Mouse (Mus musculus) layer of hippocampus, postnatal 36 days (tissue): ENCODE measurements around the gene Brcc3. TPM values are rescaled to one million over a fixed set of nuclear protein-coding genes. Genes with fewer than 3 reads are reported as not detected.

Experiments
- DNase-seq, 2 experiments: peaks; one replicate each; pipeline ENCODE4 v3.0.0; 2022
- total RNA-seq, 2 experiments: library from RNA; stranded (reverse); gene quantifications; 2 replicates each; pipeline ENCODE4 v1.2.3; 2021

Gene Brcc3
- total RNA-seq, result 10 to 100 TPM; 34.9 to 35.7 TPM

- peak; percentile 83 to 86 for DNase-seq
Observed at GRCm38 (mm10) chrX:75415936-75416785, at the start of gene Brcc3, which contains the start of the genes Cmc4 and Mtcp1. Gene Brcc3, plus strand, starts transcription at chrX:75416628. Gene Cmc4, minus strand, starts transcription at chrX:75416584. Gene Mtcp1, minus strand, starts transcription at chrX:75416588.

DNA sequence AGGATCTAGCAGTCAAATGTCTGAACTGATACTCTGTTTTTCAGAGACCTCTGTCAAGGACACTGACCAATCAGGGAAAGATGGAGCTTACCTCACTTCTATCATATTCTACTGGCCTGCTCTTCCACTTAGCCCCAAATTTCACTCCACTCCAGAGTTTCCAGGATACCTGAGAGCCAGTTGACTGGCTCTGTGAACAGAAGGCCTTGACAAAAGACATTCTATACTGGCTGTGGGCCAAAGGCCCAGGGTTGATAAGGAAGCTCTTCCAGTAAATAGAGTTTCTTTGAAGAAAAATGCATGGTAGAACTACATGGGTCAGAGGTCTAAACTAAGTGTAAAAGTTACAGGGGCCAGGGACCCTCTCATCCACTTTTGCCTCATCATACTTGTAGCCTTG, 46.2 kb upstream of the Brcc3 start:
- DNase-seq, result no peak

DNA sequence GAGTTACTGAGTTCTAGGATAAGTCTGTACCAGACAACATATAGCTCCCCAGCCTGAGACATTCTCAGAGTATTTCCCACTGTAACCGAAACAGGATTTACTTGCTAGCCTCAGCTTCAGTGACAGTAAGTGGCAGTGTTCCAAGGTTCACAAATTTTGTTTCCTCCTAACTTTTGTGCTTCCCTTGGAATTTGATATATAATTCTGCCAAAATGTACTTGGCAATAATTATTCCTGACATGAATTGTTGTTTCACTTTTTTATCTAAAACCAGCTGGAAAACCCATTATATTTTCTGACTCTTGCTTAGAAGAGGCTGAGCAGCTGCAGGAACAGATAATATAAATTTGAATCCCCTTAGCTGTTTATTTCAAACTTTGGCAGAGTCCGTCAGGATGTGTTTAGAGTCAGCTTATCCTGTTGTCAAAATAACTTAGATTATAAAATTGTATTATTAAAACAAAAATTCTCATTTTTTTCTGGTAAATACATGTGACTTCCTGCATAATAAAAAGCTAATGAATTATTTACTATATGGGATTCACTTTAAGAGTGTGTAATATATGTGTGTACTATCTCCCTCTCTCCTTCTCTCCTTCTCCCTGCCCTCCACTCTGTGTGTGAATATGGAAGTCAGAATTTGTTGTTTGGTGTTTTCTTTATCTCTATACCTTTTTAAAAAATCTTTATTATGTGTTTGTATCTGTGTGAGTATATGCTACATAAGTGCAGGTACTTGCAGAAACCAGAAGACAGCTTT, 43.6 kb upstream of the Brcc3 start:
- DNase-seq, result no peak

DNA sequence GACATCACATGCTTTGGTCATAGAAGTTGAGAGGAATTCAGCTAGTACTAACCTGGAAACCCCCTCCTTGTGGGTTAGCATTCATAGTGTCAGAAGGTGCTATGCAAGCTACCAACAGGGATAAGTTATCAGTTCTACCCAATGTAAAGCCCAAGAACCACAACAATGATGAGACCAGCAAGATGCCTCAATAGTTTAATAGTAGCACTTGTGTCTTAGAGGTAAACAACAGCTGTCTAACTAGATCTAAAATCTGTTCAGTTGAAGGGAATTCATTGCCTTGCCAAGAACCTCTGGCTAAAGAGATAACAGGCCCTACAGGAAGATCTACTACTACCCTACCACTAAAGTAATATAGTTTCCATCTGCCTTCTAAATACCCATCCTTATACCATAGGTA, 39.6 kb upstream of the Brcc3 start:
- no peak for DNase-seq

DNA sequence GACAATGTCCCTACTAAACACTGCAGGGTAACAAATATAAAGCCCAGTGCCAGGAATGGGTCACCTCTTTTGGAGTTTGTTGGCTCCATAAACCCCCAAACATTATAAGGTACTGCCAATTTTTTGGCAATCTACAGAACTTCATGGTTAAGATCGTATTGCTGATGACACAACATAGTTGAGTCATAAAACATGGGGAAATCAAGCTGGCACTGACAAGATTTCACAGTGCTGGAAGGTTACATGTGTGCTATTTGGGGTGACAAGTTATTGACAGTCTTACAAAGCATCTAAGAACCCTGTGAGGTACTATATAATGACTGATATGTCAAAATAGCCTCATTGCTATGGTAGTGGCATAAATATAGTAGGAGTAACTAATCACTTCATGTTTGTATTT, 35.3 kb upstream of the Brcc3 start:
- DNase-seq, result no peak

DNA sequence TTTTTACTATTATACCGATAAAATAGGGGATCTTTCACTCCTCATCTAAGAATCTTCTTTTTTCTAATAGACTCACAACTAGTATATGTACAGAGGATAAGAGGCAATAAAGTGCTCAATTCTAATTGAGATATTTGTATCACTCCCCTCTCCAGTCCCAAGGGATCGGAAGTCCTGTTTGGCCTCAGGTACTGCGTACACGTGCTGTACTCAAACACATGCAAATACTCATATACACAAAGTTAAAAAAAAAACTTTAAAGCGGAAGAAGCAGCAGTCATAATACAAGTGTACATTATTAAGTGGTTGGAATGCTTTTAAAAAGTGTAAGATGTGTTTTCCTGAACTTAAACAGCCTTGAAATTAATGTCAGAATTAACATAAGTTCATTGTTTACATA, 34.7 kb upstream of the Brcc3 start:
- DNase-seq, result no peak

DNA sequence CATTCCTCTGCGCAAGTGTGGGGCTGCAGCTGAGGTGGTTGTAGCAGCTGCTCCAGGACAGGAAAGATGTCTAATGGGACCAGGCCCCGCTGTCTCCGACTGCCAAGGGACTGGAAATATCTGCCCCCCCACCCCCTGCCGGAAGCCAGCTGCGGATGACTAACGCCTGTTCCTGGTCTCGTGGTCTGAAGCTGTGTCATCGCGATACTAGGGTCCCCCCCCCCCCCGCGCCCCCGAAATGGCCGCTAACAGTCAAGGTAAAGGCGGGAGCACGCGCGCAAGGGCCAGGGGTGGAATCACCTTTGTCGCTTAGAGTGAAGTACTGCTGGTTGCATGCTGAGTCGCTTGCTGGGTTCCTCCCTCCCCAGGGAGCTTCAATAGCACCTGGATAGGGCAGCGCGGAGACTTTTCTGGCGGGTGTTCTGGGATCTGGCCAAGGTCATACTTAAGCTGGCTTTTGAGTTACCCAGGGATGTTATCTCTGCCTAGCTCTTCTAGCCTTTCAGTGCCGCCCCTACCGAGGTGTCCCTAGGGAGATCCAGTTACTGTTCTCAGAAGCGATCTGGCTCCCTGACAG, 34.1 kb upstream of the Brcc3 start, which contains the start of the genes Fundc2 and F8:
Gene Fundc2, plus strand, starts transcription at position 205 of the 577 bp plus-strand sequence.
Gene F8, minus strand, starts transcription at position 421 of the 577 bp plus-strand sequence.
- peak; percentile 30 to 44 for DNase-seq

GRCm38 (mm10) chrX:75399471-75399870, 17.0 kb upstream of the Brcc3 start:
- no peak for DNase-seq

DNA sequence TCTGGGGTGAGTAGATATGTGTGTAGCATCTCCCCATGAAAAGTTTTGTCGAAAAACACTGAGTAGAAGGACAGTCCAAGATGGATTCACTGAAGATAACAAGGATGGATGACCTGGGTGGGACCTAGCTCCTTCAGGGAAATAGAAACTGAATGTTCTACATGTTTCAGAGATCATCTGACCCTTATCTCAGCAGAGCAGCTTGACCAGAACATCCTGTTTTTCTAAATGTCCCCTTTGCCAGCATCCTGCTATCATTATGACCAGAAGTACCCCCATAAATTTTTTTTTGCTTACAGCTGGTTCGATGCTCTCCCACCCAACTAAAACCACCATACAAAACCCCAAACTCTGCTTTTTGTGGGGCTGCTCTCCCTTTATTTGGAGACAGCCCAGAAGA, 13.8 kb upstream of the Brcc3 start:
- no peak for DNase-seq

DNA sequence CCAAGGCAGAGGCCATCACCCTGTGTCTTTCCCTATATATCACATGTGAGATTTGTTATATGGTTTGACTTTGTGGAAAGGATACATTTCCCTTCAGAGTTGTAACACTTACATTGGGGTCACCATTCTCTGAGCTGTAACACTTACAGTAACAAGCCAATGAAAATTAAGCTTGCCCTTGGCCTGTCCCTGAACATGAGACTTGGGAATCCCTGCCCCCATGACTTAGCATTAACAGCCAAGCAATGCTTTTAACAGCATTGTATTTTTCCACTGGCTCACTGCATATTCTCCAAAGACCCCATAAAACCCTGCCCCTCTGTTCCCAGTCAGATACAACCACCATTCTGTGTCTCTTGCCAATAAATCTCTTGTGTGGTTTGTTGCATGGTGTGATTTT, 13.1 kb upstream of the Brcc3 start:
- no peak for DNase-seq

GRCm38 (mm10) chrX:75409711-75410110, 6.7 kb upstream of the Brcc3 start:
- no peak for DNase-seq

DNA sequence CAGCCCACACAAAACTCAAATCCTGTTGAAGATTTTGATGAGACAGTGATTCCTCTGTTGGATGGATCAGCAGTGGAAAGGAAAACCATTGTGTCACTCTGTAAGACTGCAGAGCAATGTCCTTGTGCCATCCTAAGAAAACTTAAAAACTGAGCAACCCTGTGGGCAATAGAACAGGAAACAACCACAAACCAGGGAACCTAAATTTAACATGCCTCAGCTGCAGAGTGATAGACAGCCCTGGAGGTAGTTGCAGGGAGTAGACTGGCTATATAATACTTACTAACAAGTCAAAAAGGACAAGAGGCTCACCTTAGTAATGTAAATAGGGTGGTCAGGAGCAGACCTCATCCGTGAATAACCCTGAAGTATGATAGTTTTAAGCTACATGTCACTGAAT, 38.2 kb downstream of the Brcc3 start:
- no peak for DNase-seq

GRCm38 (mm10) chrX:75475182-75475644, 58.8 kb downstream of the Brcc3 start:
- peak; percentile 49 to 55 for DNase-seq

DNA sequence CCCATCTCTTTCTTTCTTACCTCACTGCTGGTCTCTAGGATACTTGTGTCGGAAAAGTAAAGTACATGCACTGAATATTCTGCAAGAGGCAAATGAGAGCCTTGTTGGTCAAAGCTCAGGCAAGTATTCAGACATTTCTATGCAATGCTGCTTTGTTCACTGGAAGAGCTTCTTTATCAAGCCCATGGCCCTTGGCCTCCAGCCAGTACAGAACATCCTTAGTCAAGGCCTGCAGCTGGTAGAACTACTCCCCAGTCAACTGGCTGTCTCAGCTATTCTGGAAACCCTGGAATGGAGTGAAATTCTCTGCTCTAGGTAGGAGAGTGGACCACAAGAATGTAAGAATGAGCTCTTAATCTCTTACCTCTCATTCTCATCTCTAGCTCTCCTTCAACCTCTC, 73.5 kb downstream of the Brcc3 start:
- no peak for DNase-seq

Other genes with a start within 250 kb of the Brcc3 start
- 10 to 100 TPM; 50.4 to 54.1 TPM for gene Fundc2, start 34.2 kb upstream of the Brcc3 start, total RNA-seq
- gene F8, start 34.0 kb upstream of the Brcc3 start, total RNA-seq, result 1 to 10 TPM; 2.5 to 2.7 TPM
- gene Cmc4, start within 50 bp of the Brcc3 start, total RNA-seq, result 10 to 100 TPM; 14.0 to 15.7 TPM
- 10 to 100 TPM in 1 of 2 experiments, 1 to 10 TPM in 1; 9.2 to 10.4 TPM for gene Mtcp1, start within 50 bp of the Brcc3 start, total RNA-seq
- gene Vbp1, start 97.7 kb downstream of the Brcc3 start, total RNA-seq, result 10 to 100 TPM; 80.2 to 87.0 TPM
- 10 to 100 TPM; 41.6 to 43.1 TPM for gene Rab39b, start 161.6 kb downstream of the Brcc3 start, total RNA-seq